Mouse (Mus musculus): ENCODE measurements around the gene Nr1d1. TPM values are rescaled to one million over a fixed set of nuclear protein-coding genes. Genes with fewer than 3 reads are reported as not detected.

The Nr1d1 gene
- total and polyA plus RNA-seq, 3 experiments, result 0.17 to 1.4 (median 0.25) TPM

- in situ Hi-C loops (cut with MboI; ENCODE audit: low pct_ligation_motif_present, low pct_unique_long_range_greater_than_20kb, low sequenced_read_pairs), result no loop called here
These were observed 33.3 kb downstream of the Nr1d1 start for GRCm38 (mm10) chr11:98741622-98742396.

DNA sequence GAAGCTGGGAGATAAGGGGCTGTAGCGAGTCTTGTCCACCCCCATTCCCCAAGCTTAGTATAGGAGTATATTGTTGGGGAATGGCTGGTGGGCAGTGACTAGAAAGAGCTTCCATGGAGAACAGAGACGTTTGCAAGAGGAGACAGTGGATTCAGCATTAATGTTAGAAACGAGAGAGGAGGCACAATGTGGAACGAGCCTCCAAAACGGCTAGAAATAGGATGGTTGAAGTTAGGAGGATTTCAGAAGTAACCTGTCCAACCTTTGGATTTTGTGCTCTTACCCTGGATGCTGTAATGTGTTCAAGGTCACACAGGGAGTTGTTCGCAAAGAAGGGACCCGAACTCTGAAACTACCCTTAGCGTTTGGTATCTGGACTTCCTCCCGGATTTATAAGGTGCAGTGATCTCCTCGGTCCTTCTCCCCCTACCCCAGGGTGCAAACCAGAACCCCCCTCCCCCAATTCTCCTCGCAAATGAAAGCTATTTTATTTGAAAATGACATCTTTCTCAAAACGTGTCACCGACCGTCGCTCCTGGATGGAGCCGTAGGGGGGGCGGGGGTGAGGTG is 34.0 kb downstream of the Nr1d1 start:
- Histone ChIP-seq H3K9ac (ENCODE audit: insufficient read depth, low read depth) (peak overlapping the region; percentile 88), H3K4me3 (replicated peaks in 1 of 3; ENCODE audit: low read depth in 2 of 3, low read length in 2 of 3, poor library complexity in 1 of 3) (peak overlapping the region; percentile 27 to 81 (median 62)), H3K4me2 (ENCODE audit: insufficient read depth, low read depth, poor library complexity, severe bottlenecking) (peak overlapping the region; percentile 99), H3K27ac (ENCODE audit: insufficient read depth, low read depth) (no peak overlapping the region), H3K4me1 (ENCODE audit: control insufficient read depth in 1 of 2, insufficient read depth in 2 of 2) (peaks cover 9 to 14% of the 10 kb centered on the region in 2 experiments), H3K27me3 (replicated peaks) (peaks cover 73% of the 10 kb centered on the region), H3K79me2 (replicated peaks; ENCODE audit: control insufficient read depth, extremely low read depth, insufficient read depth, poor library complexity, severe bottlenecking) (no peaks in the 10 kb centered on the region), H3K9me3 (replicated peaks; ENCODE audit: low read length) (no peaks in the 10 kb centered on the region), H3K36me3 (replicated peaks in 1 of 2; ENCODE audit: control insufficient read depth in 1 of 2, insufficient read depth in 1 of 2, low read length in 1 of 2) (no peaks in the 10 kb centered on the region)
- dilution Hi-C loops (cut with MboI; ENCODE audit: extremely low pct_ligation_motif_present, extremely low pct_unique_long_range_greater_than_20kb, low sequenced_read_pairs) (no loop called here), in situ Hi-C loops (cut with MboI; ENCODE audit: low pct_ligation_motif_present, low pct_unique_long_range_greater_than_20kb, low sequenced_read_pairs) (no loop called here)
- no peak for TF ChIP-seq UBTF (IDR thresholded peaks at IDR 0.05; ENCODE audit: low read depth, low read length)
- no peak for TF ChIP-seq EP300 (IDR thresholded peaks at IDR 0.05; ENCODE audit: low read length)
- TF ChIP-seq NELFE (IDR thresholded peaks at IDR 0.05; ENCODE audit: low read depth, low read length), result no peak
- no peak for TF ChIP-seq TBP (conservative IDR thresholded peaks at IDR 0.05; ENCODE audit: low read depth, low read length)
- DNase-seq (ENCODE audit: extremely low read depth), result no peak

More at GRCm38 (mm10) chr11:98741622-98742396, 33.3 kb downstream of the Nr1d1 start:
- dilution Hi-C loops (cut with MboI; ENCODE audit: extremely low pct_ligation_motif_present, extremely low pct_unique_long_range_greater_than_20kb, low sequenced_read_pairs), result no loop called here
- Histone ChIP-seq H3K9ac (ENCODE audit: insufficient read depth, low read depth) (peak overlapping the region; percentile 88), H3K9me3 (replicated peaks; ENCODE audit: low read length) (no peaks in the 10 kb centered on the region), H3K27me3 (replicated peaks) (peaks cover 72% of the 10 kb centered on the region), H3K4me1 (ENCODE audit: control insufficient read depth in 1 of 2, insufficient read depth in 2 of 2) (peaks cover 15 to 20% of the 10 kb centered on the region in 2 experiments), H3K4me3 (replicated peaks in 1 of 3; ENCODE audit: low read depth in 2 of 3, low read length in 2 of 3, poor library complexity in 1 of 3) (peak overlapping the region; percentile 62 to 81 (median 66)), H3K79me2 (replicated peaks; ENCODE audit: control insufficient read depth, extremely low read depth, insufficient read depth, poor library complexity, severe bottlenecking) (no peaks in the 10 kb centered on the region), H3K27ac (ENCODE audit: insufficient read depth, low read depth) (no peak overlapping the region), H3K4me2 (ENCODE audit: insufficient read depth, low read depth, poor library complexity, severe bottlenecking) (peak overlapping the region; percentile 99), H3K36me3 (replicated peaks in 1 of 2; ENCODE audit: control insufficient read depth in 1 of 2, insufficient read depth in 1 of 2, low read length in 1 of 2) (no peaks in the 10 kb centered on the region)
- peak; percentile 52 for DNase-seq (ENCODE audit: extremely low read depth)
- TF ChIP-seq RAD21 (IDR thresholded peaks at IDR 0.05; ENCODE audit: low read depth, low read length) (peak; percentile 22), POLR2AphosphoS2 (IDR thresholded peaks at IDR 0.05; ENCODE audit: low read depth, low read length) (no peak), TCF12 (IDR thresholded peaks at IDR 0.05; ENCODE audit: low read depth, low read length) (no peak), BHLHE40 (IDR thresholded peaks at IDR 0.05; ENCODE audit: low read depth, low read length) (no peak), UBTF (IDR thresholded peaks at IDR 0.05; ENCODE audit: low read depth, low read length) (no peak), ZC3H11A (IDR thresholded peaks at IDR 0.05; ENCODE audit: low read depth, low read length) (no peak), MXI1 (IDR thresholded peaks at IDR 0.05; ENCODE audit: low read depth, low read length) (peak; percentile 36; the same call in 1 of the 2 replicates), KAT2A (IDR thresholded peaks at IDR 0.05; ENCODE audit: insufficient replicate concordance, low read length) (no peak), IRF4 (IDR thresholded peaks at IDR 0.05; ENCODE audit: low read depth, low read length) (no peak; the same call in 1 of the 2 replicates), E2F4 (IDR thresholded peaks at IDR 0.05; ENCODE audit: insufficient replicate concordance, low read depth, low read length) (no peak), CTCF (conservative IDR thresholded peaks at IDR 0.05 in 1 of 2, IDR thresholded peaks at IDR 0.05 in 1 of 2; ENCODE audit: low read depth in 2 of 2, low read length in 2 of 2) (peak in 1 of 2 experiments; percentile 57; a peak in 2 of 4 replicates), ETS1 (conservative IDR thresholded peaks at IDR 0.05; ENCODE audit: low read depth, low read length) (no peak), EP300 (IDR thresholded peaks at IDR 0.05; ENCODE audit: low read length) (no peak), ELF1 (IDR thresholded peaks at IDR 0.05; ENCODE audit: low read depth, low read length) (no peak), MAZ (IDR thresholded peaks at IDR 0.05; ENCODE audit: low read depth, low read length) (peak; percentile 19; the same call in 1 of the 2 replicates), SIN3A (IDR thresholded peaks at IDR 0.05; ENCODE audit: low read length) (0 out of 2 replicates have a peak, but pooled peaks have one; percentile 46), NRF1 (IDR thresholded peaks at IDR 0.05; ENCODE audit: low read depth, low read length) (peak; percentile 57; the same call in 1 of the 2 replicates), ZNF384 (IDR thresholded peaks at IDR 0.05; ENCODE audit: low read depth, low read length) (no peak), SMC3 (IDR thresholded peaks at IDR 0.05; ENCODE audit: low read depth, low read length) (peak; percentile 38), NELFE (IDR thresholded peaks at IDR 0.05; ENCODE audit: low read depth, low read length) (no peak), MYC (IDR thresholded peaks at IDR 0.05; ENCODE audit: low read depth, low read length) (no peak), USF2 (conservative IDR thresholded peaks at IDR 0.05; ENCODE audit: low read depth, low read length) (no peak), HCFC1 (IDR thresholded peaks at IDR 0.05; ENCODE audit: low read depth, low read length) (no peak), RCOR1 (conservative IDR thresholded peaks at IDR 0.05; ENCODE audit: low read depth, low read length) (no peak), PAX5 (IDR thresholded peaks at IDR 0.05; ENCODE audit: low read length) (no peak), MEF2A (IDR thresholded peaks at IDR 0.05; ENCODE audit: borderline replicate concordance, low read depth, low read length) (no peak), MAX (IDR thresholded peaks at IDR 0.05; ENCODE audit: low read length) (no peak)
